Mouse (Mus musculus): ENCODE measurements around the gene Gm12117. TPM values are rescaled to one million over a fixed set of nuclear protein-coding genes. Genes with fewer than 3 reads are reported as not detected.

The Gm12117 gene
- polyA plus RNA-seq, 1 experiment = not detected

DNA sequence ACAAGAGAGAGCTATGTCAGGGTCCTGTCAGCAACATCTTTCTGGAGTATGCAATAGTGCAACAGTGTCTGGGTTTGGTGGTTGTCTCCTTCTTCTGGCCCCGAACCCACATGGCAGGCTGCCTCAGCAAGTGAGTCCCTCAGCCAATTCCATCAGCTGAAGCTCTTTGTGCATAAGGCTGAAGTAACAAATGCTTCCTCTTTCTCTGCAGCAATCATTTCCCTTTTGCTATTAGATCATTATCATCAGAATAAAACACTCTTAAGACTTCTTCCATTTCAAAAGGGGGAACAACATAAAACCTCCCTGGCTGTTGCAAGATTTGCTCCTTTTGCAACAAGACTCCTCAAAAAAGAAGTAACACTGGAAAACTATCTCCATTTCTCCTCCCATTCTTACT lies 2.2 kb downstream of the Gm12117 start:
- H3K4me1 ChIP-seq (ENCODE audit: control insufficient read depth, insufficient read depth, low read length) = no peaks in the 10 kb centered on the region
- TF ChIP-seq CTCF (IDR thresholded peaks at IDR 0.05; ENCODE audit: insufficient read depth, low read length) (no peak), POLR2A (IDR thresholded peaks at IDR 0.05; ENCODE audit: borderline replicate concordance, extremely low read depth, low read depth, low read length) (no peak)
- 40% methylated on average over 1 of the region's 1 CpGs for WGBS
- H3K4me3 ChIP-seq (replicated peaks; ENCODE audit: extremely low read depth, low read depth, low read length) = no peak overlapping the region
- no peak for DNase-seq

- H3K4me1 ChIP-seq (ENCODE audit: control insufficient read depth, insufficient read depth, low read length) = no peaks in the 10 kb centered on the region
- no peak overlapping the region for H3K4me3 ChIP-seq (replicated peaks; ENCODE audit: extremely low read depth, low read depth, low read length)
- DNase-seq = no peak
- WGBS = 83% methylated on average over 3 of the region's 3 CpGs
- no peak for TF ChIP-seq POLR2A (IDR thresholded peaks at IDR 0.05; ENCODE audit: borderline replicate concordance, extremely low read depth, low read depth, low read length)
Measured at GRCm38 (mm10) chr11:33240295-33240694, 36.2 kb downstream of the Gm12117 start.

- no peak for TF ChIP-seq CTCF (IDR thresholded peaks at IDR 0.05; ENCODE audit: insufficient read depth, low read length)
- no peak for TF ChIP-seq POLR2A (IDR thresholded peaks at IDR 0.05; ENCODE audit: borderline replicate concordance, extremely low read depth, low read depth, low read length)
- H3K4me1 ChIP-seq (ENCODE audit: control insufficient read depth, insufficient read depth, low read length) = no peaks in the 10 kb centered on the region
- no peak for DNase-seq
- 68% methylated on average over 3 of the region's 3 CpGs for WGBS
- H3K4me3 ChIP-seq (replicated peaks; ENCODE audit: extremely low read depth, low read depth, low read length) = no peak overlapping the region
Measured at GRCm38 (mm10) chr11:33234134-33234533, 42.4 kb downstream of the Gm12117 start.

- DNase-seq = no peak
- TF ChIP-seq CTCF (IDR thresholded peaks at IDR 0.05; ENCODE audit: insufficient read depth, low read length) (no peak), POLR2A (IDR thresholded peaks at IDR 0.05; ENCODE audit: borderline replicate concordance, extremely low read depth, low read depth, low read length) (no peak)
- 77% methylated on average over 5 of the region's 5 CpGs for whole genome bisulfite sequencing
- no peak overlapping the region for H3K4me3 ChIP-seq (replicated peaks; ENCODE audit: extremely low read depth, low read depth, low read length)
- no peaks in the 10 kb centered on the region for H3K4me1 ChIP-seq (ENCODE audit: control insufficient read depth, insufficient read depth, low read length)
Measured at GRCm38 (mm10) chr11:33232056-33232455, 44.5 kb downstream of the Gm12117 start.

DNA sequence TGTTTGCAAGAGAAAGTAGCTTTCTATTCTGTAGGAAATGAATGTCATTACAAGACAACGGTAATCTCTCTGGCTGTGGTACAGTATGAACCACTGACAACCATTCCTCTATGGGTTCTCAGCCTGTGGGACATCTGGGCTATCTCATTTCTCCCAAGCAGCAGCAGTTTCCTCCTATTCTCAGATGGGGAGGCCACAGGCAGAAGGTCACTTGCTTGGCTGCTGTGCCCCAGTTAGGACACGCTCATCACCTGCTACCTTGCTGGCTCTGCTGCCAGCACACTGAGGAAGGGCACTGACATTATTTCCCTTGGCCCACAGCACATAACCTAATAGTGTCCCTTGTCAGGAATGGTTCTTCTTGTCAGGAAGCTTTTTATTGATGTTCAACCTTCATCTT lies 48.4 kb downstream of the Gm12117 start:
- WGBS = 82% methylated on average over 2 of the region's 2 CpGs
- no peaks in the 10 kb centered on the region for H3K4me1 ChIP-seq (ENCODE audit: control insufficient read depth, insufficient read depth, low read length)
- no peak overlapping the region for H3K4me3 ChIP-seq (replicated peaks; ENCODE audit: extremely low read depth, low read depth, low read length)
- DNase-seq = no peak
- no peak for TF ChIP-seq CTCF (IDR thresholded peaks at IDR 0.05; ENCODE audit: insufficient read depth, low read length)

GRCm38 (mm10) chr11:33226516-33226915 lies 50.0 kb downstream of the Gm12117 start:
- DNase-seq = no peak
- TF ChIP-seq POLR2A (IDR thresholded peaks at IDR 0.05; ENCODE audit: borderline replicate concordance, extremely low read depth, low read depth, low read length) (no peak), CTCF (IDR thresholded peaks at IDR 0.05; ENCODE audit: insufficient read depth, low read length) (no peak)
- H3K4me3 ChIP-seq (replicated peaks; ENCODE audit: extremely low read depth, low read depth, low read length) = no peak overlapping the region
- no peaks in the 10 kb centered on the region for H3K4me1 ChIP-seq (ENCODE audit: control insufficient read depth, insufficient read depth, low read length)
- WGBS = 72% methylated on average over 8 of the region's 8 CpGs

Other genes with a start within 250 kb of the Gm12117 start
- 6.6 and 7.1 TPM in 2 replicates for gene Fgf18, start 129.3 kb downstream of the Gm12117 start, polyA plus RNA-seq (2012; rRNA removed)
- gene Npm1, start 113.5 kb downstream of the Gm12117 start, polyA plus RNA-seq (2012; rRNA removed) = 43.1 and 74.9 TPM in 2 replicates
- not detected in 2 replicates for gene Tlx3, start 73.1 kb downstream of the Gm12117 start, polyA plus RNA-seq (2012; rRNA removed)
- 0.33 and 0.70 TPM in 2 replicates for gene Ranbp17, start 237.0 kb upstream of the Gm12117 start, polyA plus RNA-seq (2012; rRNA removed)